Mouse (Mus musculus) brain, embryonic 14.5 days (tissue): ENCODE measurements at regions not wholly inside any gene's neighbourhood (a gene's known extent, or its start where the extent isn't known, plus 50 kb on each side); places are given as distances from the start of the nearest gene placed in this dataset.

Experiments
- DNase-seq: peaks from one replicate; pipeline ENCODE4 v3.0.0-alpha.2; 2011; ENCODE audit warnings: low read depth
- CTCF ChIP-seq: fragments of 200-500 bp; IDR thresholded peaks from 2 replicates; pipeline ENCODE4 v1.5.1; 2012; ENCODE audit warnings: inconsistent platforms, mild to moderate bottlenecking, moderate library complexity, borderline replicate concordance; ENCODE audit not compliant: insufficient read depth, insufficient read length; ENCODE audit errors: extremely low read depth
- POLR2A ChIP-seq: fragments of 200-500 bp; IDR thresholded peaks from 2 replicates; pipeline ENCODE4 v1.6.1; 2012; ENCODE audit warnings: mild to moderate bottlenecking, inconsistent platforms, borderline replicate concordance; ENCODE audit not compliant: poor library complexity, insufficient read depth, insufficient read length, severe bottlenecking; ENCODE audit errors: extremely low read depth

DNA sequence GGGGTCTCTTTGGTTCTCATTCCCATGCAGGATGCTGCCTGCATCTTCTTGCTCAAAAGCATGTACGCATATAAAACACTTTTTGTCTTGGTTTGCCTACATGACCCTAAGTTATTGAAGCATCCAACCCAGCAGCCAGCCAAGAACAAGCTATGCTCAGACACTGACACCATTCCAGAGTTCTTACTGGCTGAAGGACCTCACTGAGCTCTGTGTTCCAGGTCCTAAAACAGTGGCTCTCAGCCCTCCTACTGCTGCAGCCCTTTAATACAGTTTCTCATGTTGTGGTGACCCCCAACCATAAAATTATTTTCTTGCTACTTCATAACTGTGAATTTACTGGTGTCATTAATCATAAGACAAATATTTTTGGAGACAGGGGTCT is 450.4 kb downstream of the Tns1 start:
- TF ChIP-seq CTCF (no peak), POLR2A (no peak)
- no peak for DNase-seq

DNA sequence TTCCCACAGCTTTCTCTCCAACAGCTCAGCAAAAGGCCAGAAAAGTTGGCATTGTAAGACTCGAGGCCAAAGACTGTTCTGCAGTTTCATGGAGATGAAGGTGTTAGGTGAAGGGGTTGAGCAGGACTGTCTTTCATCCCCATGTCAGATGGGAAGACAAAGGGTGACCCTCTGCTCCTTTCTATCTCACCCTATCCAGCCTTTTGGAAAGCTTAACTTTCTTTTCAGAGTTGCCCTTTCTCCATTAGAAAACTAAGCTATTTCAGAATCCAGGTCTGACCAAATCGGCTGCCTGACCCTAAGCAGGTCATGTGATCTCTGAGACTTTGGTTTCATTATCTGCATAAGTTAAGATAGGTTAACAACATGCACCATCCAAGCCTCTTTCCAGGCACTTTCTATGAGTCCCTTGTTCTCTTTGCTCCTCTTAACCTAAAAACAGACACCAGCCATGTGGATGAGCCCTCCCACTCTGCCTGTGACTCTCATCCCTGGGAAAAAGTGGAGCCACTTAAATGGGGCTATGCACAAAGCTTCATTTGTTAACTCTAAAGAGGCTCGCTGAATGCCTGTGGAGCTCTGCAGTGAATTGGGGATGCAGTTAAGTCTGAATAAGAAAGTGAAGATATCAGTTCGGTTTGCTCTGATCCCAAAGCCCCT is 450.9 kb downstream of the Tns1 start:
- TF ChIP-seq POLR2A = no peak
- TF ChIP-seq CTCF = no peak
- DNase-seq = peak; percentile 47

DNA sequence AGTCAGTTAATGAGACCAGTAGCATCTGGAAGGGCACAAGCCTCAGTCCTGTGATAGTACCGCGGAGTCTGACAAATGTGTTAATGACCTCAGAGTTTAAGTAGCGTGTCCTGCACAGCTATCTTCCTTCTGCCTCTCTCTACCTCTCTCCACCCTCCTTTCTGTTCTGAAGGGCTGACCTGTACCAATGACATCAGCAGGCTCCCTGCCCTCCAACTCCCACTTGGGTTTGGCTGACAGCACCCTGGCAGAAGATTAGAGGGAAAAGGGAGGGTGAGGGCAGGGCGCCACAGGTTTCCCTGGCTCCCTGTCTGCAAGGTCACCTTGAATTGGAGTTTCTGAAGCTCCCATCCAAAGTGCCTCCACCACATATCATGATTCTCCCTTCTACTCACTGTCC is 452.0 kb downstream of the Tns1 start:
- TF ChIP-seq CTCF (no peak), POLR2A (no peak)
- DNase-seq = no peak

DNA sequence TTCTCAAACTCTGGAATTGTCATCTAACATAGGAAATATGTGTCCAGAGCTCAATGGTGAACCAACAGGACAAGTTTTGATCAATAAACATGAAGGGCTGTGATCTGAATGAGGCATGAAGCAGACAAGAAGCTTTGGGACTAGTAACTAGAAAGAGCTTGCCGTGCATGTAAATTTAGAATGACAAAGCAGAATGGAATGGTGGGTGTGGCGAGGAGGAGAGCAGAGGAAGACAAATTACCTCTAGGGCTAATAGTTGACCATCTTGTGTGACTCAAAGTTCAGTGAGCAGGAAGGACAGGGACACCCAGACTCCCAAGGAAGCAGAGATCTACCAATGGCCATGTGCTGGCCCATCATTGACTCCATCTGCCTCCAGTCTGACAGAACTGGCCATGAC is 455.6 kb downstream of the Tns1 start:
- no peak for TF ChIP-seq POLR2A
- no peak for TF ChIP-seq CTCF
- DNase-seq = no peak

DNA sequence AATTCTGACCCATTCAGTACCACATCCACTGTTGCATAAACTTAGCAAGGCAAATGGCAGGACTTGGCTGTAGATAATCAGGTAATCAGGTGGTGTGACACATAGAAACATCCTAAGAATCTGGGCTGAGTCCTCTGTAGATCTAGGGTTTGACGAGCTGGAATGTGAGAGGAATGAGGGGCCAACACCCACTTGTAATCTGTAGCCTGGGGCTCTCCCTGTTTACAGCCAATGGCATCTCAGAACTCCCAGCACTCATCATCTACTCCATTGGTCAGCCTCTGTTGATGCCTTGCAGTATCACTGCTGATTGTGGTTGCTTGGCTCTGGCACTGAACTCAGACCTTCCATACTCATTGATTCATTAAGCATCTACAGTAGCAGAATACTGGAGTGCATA is 460.7 kb downstream of the Tns1 start:
- no peak for DNase-seq
- TF ChIP-seq CTCF = no peak
- TF ChIP-seq POLR2A = no peak

DNA sequence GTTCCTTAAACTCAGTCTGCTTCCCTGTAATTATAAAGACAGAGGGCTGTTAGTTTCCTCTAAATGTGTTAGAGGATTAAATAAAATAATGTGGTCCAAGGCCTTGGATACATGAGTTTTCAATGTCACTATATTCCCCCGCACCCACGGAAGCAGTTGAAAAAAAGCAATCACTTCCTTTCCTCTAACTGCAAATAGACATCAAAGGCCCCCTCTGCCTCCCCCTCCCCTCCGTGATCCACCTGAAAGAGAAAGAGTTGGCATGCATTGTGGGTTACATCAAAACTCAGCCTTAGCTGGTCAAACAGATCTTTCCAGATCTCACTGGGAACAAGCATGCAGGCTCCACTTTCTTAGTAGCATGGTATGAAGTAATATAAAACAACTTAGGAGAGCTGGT is 479.2 kb downstream of the Tns1 start:
- TF ChIP-seq CTCF = no peak
- TF ChIP-seq POLR2A = no peak
- DNase-seq = no peak

DNA sequence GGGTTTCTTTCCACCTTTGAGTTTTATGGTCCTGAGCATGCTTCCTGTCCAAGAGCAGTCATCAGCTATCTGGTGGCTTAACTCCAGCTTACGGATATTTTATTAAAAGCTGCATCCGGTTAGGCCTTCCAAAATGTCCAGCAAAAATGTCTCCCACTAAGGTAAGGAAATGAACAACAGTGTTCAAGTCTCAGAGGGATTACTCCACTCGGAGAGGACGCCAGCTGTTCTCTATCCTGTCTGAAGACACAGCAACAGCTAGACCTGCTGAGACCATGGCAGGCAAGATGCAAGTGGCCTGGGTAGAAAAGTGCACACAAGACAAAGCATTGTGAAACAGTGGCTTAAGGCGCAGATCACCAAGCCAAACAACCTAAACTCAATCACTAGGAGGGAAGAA is 479.9 kb downstream of the Tns1 start:
- no peak for TF ChIP-seq CTCF
- TF ChIP-seq POLR2A = no peak

DNA sequence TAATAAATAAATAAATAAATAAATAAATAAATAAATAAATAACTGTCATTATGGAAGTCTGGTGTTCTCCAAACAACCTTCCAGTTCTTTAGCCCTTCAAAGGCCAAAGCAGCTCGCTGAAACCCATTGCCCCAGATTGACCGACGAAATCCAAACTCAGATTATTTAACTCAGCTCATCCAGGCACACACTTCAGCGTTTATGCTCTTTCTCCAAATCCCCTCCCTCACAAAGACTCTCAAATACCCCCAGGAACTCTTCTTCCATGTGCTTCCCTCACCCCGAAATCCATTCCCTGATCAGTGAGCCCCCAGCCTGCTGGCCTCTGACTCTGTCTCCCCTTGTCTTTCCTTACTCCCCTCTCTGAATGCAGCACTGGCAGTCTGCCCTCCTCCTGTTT is 480.8 kb downstream of the Tns1 start:
- TF ChIP-seq POLR2A (no peak), CTCF (no peak)
- DNase-seq = peak; percentile 14

More for the DNA sequence above, 479.9 kb downstream of the Tns1 start:
- DNase-seq = no peak

DNA sequence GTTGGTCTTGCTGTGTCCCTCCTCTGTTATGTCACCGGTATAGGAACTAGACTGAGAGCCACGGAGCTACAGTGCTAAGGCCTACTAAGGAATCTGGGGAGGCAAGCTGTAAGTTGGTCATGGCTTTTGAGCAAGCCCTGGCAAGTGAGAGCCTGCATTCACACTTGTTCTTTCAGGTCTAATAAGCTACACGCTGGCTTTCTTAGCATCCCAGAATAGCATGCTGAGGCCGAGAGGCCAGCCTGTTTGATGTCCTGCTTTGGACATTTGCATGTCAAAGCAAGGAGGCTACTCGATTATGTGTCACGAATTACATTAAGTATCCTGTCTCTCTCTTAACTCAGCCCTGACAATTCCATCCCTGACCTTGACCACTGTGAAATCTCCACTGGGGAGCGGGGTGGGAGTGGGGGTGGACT is 481.5 kb downstream of the Tns1 start:
- TF ChIP-seq POLR2A (no peak), CTCF (no peak)
- peak; percentile 84 for DNase-seq

DNA sequence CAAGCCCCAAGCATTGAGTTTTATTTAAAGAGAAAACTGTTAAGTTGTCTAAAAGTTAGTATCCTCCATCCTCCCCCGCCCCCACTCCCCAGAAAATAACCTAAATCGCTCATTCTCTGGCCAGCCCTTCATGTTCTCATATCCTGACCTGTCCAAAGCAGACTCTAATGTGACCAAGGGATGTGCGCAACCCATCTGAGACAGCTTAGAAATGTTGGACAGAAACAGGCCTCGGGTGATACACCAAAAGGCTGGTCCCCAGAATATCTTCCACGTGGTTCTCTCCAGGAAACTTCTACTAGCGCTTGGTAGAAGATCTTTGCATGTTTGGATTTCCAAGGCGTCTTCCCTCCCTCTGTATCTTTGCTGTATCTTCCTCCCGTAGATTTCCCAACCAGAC is 482.8 kb downstream of the Tns1 start:
- TF ChIP-seq POLR2A = no peak
- TF ChIP-seq CTCF = no peak
- no peak for DNase-seq

DNA sequence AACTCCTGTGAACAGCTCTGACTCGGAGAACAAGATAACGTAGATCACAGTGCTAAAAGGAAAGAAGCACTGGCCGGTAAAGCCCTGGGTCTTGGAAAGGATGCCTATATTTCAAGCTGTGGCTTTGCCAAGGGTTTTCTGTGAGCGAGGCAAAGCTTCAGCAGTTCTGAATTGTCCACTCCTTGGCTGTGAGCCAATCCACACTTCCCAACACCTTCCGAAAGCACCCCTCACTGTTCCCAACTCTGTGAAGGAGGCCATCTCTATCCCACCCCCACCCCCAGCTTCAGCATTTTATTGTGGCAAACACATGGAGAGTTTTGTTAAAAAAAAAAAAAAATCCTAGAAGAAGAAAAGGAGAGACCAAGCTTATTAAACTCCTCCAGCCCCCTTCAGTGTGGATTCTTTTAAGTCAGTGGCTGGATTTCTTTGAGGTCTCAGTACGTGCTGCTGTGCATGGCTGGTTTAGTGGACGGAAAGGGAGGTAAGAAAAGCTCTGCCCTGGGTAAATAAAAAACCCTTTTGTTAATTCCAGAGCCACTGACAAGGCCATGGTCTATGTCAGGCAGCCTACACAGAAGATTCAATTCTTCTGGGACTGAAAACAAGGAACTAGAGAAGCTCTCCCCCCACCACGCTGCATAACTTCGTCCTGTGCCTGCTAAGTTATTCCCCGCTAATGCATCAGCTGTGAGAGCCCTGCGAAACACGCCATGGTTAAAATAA is 483.4 kb downstream of the Tns1 start:
- no peak for TF ChIP-seq CTCF
- TF ChIP-seq POLR2A = no peak
- peak; percentile 89 for DNase-seq

DNA sequence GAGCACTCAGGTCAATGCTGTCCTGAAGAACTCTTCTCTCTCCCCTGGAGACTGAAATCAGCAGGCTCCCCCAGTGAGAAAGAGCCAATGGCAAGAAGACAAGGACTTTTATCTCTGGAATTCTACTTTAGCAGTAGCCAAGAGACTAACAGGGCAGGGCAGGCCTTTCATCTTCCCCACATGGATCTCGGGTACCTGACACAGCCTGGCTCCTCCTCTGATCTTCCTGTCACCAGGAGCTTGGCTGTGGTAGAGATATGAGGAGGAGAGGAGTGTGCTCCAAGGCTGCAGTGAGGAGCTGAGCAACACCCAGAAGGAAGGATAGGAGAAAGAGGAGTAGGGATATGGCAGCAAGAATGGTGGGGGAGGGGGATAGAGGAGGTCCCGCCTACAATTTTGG is 488.5 kb downstream of the Tns1 start:
- TF ChIP-seq CTCF (no peak), POLR2A (no peak)
- no peak for DNase-seq
